Mouse (Mus musculus): ENCODE measurements at regions not wholly inside any gene's neighbourhood (a gene's known extent, or its start where the extent isn't known, plus 50 kb on each side); places are given as distances from the start of the nearest gene placed in this dataset.

GRCm38 (mm10) chr3:61064720-61065119, 62.1 kb downstream of the P2ry1 start:
- DNase-seq (ENCODE audit: low spot score): no peak

DNA sequence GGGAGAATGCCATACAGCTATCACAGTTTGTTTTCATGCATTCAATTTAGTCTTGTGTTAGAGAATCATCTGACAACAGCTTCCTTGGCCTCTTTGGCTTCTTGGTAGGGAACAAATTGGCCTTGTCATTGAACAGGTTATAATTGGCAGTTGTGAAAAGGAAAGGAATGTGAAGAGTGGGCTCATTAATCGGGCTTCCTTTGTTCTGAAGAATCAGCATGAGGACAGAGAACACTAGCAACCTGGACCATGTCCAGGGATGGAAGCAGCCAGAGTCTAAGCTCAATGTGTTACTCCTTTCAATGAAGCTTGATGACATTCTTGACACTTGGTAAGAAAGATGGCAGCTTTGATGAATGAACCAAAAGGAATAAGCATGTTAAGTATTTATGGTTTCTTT, 64.5 kb downstream of the P2ry1 start:
- no peak for DNase-seq (ENCODE audit: low spot score)

DNA sequence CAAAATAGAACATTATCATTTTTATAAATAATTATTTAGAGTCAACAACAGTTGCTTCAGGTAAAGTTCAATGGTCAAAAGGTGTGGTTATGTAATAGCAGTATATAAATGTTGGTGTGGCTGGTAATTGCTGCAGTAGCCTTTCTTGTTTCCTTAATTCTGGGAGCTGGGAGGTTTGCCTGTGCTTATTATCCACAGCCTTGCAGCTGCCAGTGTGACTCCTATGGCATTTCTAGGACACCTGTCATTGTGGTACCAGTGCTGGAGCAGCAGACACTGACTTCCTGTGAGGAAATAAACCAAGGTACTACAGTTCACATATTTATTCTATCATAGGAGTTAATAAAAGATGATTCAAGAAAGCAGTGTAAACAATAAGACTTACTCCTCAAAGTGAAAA, 65.6 kb downstream of the P2ry1 start:
- DNase-seq (ENCODE audit: low spot score): no peak

GRCm38 (mm10) chr3:61071041-61071440, 68.4 kb downstream of the P2ry1 start:
- no peak for DNase-seq (ENCODE audit: low spot score)

DNA sequence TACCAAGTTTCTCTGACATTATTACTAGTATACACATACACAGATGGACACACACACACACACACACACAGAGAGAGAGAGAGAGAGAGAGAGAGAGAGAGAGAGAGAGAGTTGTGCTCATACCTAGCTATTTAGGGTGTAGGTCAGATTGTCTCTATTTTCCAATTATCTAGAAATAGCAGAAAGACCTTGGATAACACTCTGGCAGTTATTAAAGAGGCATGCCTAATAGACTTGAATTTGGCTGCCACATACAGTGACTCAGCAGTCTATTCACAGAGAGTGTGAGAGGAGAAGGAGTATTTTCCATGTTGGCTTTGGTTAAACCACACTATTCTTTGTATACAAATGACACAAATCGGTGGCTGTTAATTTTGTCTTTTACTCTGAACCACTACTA, 69.7 kb downstream of the P2ry1 start:
- no peak for DNase-seq (ENCODE audit: low spot score)

DNA sequence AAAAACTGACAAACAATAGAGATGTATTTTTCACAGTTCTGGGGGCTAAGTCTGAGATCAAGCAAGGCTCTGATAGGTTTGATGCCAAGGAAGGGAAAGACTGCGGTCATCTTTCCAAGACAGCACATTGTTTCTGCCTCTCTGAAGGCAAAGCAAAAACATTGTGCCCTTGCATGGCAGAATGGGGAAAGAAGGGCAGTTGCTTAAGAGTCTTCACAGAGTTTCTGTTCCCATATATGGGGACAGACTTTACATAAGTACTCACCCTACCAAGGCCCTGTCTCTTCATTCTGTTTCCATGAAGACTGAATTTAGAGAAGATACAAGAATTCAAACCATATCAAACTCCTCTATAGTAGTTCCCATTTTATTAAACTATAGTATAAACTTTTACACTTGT, 70.5 kb downstream of the P2ry1 start:
- no peak for DNase-seq (ENCODE audit: low spot score)

DNA sequence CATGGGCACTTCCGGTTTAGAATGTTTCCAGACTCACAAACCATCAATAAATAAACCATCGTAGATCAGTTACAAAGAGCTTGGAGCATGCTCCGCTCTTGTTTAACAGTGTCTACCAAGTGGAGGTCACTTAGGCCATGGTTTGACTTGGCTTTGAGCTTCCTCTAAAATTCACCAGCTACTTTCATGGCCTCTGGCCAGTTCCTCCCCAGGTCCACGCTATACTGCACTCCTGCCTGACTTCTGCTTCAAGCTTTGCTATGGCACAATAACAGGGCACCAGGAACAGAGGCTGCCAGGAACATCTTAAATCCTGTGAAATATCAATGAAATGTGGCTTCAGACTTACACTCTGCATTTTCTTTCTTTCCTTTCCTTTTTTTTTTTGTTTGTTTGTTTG, 71.2 kb downstream of the P2ry1 start:
- DNase-seq (ENCODE audit: low spot score): no peak

GRCm38 (mm10) chr3:61075839-61076238, 73.2 kb downstream of the P2ry1 start:
- DNase-seq (ENCODE audit: low spot score): no peak

GRCm38 (mm10) chr3:61089931-61090330, 87.3 kb downstream of the P2ry1 start:
- no peak for DNase-seq (ENCODE audit: low spot score)

DNA sequence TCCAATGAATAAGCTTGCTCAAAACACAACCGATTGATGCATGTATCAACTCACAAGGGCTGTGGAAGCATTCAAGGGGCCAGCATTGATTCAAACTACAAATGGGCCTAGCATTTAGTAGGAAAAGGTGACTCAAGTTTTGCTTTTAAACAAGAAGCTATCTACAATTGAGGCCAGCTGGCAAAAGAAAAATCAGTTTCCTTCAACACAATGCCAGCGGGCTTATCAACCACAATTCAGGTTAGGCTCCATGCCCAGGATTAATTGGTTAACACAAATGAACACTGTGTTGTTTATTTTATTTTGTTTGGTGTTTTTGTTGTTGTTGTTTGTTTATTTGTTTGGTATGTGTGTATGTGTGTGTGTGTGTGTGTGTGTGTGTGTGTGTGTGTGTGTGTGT, 89.4 kb downstream of the P2ry1 start:
- DNase-seq (ENCODE audit: low spot score): no peak

DNA sequence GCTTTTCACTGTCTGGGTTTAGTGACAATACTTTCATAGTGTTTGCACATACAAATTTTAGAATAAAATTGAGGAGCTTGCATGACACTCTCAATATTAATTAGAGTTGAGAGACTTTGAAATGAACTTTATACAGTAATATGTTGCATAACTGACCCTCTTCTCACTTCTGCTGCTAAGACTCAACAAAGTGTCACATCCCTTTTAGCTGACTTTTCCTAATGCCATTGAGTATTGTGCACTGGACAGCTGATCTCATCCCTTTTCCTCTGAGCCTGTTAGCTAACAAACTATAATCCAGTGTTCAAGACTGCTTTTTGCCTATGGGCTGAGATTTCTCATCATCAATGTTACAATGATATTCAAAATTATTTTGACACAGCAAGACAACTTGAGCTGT, 113.8 kb downstream of the P2ry1 start:
- DNase-seq (ENCODE audit: low spot score): no peak

DNA sequence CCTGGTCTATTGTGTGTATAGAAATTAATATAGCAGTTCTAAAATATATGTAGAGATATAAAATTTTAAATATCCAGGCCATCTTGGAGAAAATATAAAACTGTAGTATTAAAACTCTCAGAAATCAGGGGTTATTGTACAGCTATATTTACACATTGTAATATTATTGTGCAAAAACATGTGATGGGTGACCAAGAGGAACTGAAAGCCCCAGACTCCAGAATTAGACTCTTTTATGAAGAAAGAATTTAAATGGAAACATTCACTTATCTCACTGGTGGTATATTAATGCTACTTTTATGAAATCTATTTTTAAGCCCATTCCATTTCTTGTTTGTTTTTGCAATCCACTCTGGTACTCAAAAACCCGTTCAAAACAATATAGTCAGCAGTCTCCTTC, 130.5 kb downstream of the P2ry1 start:
- no peak for DNase-seq (ENCODE audit: low spot score)

- no peak for DNase-seq (ENCODE audit: low spot score)
These were observed 151.5 kb downstream of the P2ry1 start for GRCm38 (mm10) chr3:61154087-61154486.

DNA sequence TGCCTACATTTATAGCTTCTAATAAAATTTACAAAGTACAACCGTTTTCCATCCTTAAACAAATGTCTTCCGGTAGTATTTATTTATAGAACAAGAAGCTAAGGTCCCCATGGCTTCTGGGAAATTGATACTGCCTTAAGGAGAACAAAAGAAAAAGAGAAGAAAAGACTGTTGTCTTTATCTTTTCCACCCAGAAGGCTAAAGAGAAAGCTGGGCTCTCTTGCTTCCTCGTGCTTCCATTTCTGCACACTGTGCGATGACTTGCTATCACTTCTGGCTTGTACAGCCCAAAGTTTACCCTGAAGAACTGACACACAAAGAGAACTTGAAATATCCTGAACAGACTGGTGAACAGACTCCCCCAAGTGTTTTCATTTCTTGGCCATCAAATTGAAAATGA, 157.2 kb downstream of the P2ry1 start:
- DNase-seq (ENCODE audit: low spot score): no peak

- no peak for DNase-seq (ENCODE audit: low spot score)
These were observed 158.8 kb downstream of the P2ry1 start for GRCm38 (mm10) chr3:61161384-61161783.

- DNase-seq (ENCODE audit: low spot score): no peak
These were observed 175.6 kb upstream of the Rap2b start for GRCm38 (mm10) chr3:61185789-61186188.

DNA sequence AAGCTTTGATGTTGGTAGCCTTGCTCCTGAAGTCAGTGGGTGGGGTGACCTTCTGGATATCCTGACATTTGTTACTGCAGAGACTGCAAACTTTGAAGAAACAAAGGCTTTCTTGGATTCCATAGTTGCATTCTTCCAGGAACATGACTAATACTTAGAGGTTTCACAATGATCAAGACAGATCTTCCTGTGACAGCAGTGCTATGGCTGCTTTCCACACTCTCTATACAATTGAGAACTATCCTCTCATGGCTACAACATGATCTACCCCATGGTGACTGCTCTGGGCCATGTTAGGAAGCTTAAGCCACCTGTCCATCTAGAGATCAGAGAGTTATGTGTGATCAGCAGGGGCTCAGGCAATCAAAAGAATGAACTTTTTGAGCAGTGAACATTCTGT, 172.8 kb upstream of the Rap2b start:
- no peak for DNase-seq (ENCODE audit: low spot score)

DNA sequence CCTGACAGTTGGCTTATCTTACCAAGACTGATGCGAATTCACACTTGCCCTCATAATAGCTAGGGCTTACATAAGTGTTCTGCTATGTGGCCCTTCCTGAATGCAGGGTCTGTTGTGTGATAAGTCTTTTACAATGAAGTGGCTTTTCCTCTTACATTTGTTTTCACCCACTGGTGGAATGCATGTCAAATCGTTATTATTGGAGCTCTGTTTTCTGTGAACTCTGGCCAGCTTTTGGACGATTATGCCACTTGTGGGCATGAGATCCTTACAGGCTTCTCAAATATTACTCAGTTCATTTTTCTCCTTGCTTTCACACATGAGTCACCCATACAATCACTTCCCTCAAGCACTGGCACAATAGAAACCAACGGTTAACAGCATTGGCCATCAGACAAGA, 144.9 kb upstream of the Rap2b start:
- DNase-seq (ENCODE audit: low spot score): no peak

- DNase-seq (ENCODE audit: low spot score): no peak
These were observed 136.9 kb upstream of the Rap2b start for GRCm38 (mm10) chr3:61224505-61224904.

DNA sequence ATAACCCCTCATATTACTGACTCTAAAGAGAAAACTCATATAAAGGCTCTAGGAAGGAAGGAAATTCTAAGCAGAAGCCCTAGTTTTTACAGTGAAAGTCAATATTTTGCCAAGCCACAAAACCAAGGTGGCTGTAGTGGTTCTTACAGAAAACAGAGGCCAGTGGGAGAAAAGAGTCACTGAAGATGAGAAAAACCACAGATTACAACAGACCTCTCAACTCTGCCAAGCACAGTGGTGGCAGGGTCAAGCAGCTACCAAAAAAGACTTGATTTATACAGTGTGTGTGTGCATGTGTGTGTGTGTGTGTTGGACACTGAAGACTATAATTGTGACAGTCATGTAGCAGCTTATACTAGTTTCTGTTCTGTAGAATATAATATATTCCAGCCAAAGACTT, 136.4 kb upstream of the Rap2b start:
- no peak for DNase-seq (ENCODE audit: low spot score)

- no peak for DNase-seq (ENCODE audit: low spot score)
These were observed 120.1 kb upstream of the Rap2b start for GRCm38 (mm10) chr3:61241380-61241779.

- peak; percentile 50 for DNase-seq (ENCODE audit: low spot score)
These were observed 117.4 kb upstream of the Rap2b start for GRCm38 (mm10) chr3:61243876-61244527.

- DNase-seq (ENCODE audit: low spot score): no peak
These were observed 115.0 kb upstream of the Rap2b start for GRCm38 (mm10) chr3:61246429-61246828.

- no peak for DNase-seq (ENCODE audit: low spot score)
These were observed 114.1 kb upstream of the Rap2b start for GRCm38 (mm10) chr3:61247344-61247743.

DNA sequence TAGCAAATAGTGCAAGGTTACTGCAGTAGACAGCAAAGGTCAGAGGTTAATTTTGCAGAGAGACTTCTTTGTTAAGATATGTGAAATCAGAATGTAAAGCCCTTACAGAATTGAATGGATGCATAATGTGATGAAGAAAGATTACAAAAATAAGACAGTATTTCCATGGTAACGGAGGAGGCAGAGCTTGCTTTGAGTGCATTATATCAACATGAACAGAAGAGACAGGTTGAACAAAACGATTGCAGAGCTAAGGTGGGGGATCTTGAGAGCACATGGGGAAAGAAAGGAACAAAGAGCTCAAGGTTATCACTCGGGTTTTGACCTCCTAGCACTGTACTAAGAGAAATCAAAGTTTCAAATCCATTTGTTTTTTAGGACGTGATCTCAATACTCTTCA, 106.2 kb upstream of the Rap2b start:
- no peak for DNase-seq (ENCODE audit: low spot score)
